Mouse (Mus musculus): ENCODE data around the gene Hmgcr.

DNA sequence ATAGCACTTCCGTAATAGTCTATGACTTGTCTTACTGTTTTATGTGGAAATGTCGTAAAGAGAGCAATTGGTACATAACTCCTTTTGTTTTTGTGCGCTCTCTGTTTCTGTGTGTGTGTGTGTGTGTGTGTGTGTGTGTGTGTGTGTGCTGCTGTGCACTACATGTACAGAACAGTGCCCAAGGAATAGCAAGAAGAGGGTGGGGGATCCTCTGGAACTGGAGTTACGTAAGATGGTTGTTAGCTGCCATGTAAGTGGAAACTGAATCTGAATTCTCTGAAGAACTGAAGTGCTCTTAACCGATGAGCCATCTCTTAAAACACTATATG lies 1.1 kb upstream of the Hmgcr start:
- TF ChIP-seq CTCF (IDR thresholded peaks at IDR 0.05; ENCODE audit: low read depth) (no peak), EP300 (IDR thresholded peaks at IDR 0.05; ENCODE audit: low read depth) (no peak)
